Mouse (Mus musculus) fat pad, adult 2 months (tissue): ENCODE data around the gene Foxf2.

ENCODE experiments used
- DNase-seq: peaks from one replicate; pipeline ENCODE4 v3.0.0-alpha.2; 2011; ENCODE audit warnings: low read depth, low spot score; ENCODE audit errors: extremely low read depth

The Foxf2 gene

DNA sequence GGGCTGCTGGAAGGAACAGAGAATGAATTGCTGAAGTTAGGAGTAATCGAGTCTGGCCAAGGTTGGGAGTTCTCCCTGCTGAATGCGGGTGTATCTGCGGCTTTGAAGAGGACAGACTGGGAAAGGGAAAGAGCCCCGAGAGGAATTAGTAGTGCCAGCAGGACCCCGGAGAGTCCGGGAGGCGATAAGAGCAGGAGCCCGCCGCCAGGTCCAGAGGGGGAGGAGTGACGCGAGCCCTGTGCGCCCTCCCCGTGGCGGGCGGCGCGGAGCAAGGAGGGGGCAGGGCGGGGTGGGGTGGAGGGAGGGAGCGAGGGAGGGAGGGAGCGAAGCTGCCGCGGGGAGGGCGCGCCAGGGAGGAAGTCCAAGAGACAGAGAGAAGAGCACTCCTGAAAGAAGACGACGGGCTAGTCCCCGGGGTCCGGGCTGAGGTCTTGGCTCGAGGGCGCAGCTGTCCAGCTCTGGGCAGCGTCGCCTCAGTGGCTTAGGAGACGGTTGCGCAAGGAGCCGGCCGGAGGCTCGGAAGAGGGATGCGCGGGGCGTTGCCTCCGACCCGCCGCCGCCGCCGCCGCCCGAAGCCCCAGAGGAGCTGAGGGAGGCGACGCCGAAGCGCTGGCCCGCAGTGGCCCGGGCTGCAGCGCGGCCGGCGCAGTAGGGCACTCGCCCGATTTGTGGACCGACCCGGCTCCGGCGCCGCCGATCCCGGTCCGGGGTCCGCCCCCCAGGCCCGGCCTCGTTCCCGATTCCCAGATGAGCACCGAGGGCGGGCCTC, at the start of gene Foxf2:
Gene Foxf2 (plus strand): TSS at position 484 of the 769 bp plus-strand sequence.
- DNase-seq, result no peak

DNA sequence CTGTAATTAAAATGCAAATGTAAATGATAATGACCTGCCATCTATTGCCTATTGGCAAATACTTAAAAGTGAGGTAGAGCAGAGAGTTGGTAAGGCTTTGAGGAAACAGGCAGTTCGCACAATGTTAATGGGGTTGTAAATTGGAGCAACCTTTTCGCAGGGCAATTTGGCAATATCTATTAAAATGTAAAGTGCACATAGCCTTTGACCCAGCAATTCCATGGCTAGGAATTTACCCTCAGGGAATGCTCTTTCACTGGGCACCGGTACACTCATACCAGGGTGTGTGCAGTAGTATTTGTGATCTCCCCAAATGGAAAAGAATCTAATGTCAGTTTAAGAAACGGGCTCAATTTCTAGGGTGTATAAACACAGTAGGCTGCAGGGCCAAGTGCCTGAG, 48.9 kb upstream of the Foxf2 start:
- DNase-seq, result no peak

DNA sequence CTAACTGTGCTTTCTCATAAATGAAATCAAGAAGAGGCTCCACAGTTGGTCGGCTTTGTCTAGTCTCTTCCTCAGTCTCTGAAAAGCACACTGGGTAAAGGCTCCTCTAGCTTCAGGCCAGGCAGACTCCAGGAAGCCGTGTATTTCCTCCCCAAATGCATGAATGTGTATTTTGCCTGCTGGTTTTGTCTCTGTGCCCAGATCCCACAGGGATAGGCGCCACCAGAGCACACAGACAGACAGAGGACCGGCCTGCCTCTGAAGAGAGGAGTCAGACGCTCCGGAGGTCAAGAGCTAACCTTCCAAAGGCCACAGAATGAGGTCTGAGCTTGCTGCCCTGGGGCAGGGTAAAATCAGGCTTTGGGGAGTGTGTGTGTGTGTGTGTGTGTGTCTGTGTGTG, 48.0 kb upstream of the Foxf2 start:
- DNase-seq, result no peak

DNA sequence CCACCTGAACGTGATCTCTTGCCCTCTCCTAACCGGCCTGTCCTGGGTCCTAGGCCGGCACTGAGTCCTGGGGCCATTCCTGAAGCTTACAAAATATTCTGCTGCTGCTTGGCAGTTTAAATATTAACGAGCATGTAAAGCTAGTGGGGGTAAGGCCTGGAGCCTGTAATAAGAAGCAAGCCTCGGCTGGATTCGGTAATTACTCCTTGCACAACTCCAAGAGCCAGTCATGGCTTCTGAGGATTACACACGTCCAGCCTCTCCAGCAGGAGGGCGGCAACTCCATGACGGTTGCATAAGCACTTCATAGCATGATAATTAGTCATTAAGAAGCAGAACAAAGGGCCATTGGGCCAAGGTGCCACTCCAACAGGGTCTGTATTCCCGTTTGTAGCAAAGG, 47.2 kb upstream of the Foxf2 start:
- DNase-seq, result peak; percentile 95

DNA sequence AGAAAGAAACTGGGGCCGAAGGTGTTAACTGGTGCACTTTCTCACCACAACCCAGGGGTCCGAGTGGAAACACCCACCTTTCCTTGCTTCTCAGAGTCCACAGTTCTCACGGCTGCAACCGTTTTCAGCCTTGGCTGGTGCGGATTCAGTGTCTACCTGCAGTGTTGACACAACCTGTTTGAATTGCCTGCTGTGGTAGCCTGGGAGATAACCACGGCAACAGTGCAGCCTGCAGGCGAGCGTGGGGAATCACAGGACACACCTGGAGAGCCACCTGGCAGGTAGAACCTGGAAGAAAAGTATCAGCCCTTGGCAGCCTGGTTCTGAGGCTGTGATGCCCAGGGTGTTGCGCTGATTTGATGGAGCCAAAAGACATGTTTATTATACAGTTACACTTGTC, 45.8 kb upstream of the Foxf2 start:
- no peak for DNase-seq

DNA sequence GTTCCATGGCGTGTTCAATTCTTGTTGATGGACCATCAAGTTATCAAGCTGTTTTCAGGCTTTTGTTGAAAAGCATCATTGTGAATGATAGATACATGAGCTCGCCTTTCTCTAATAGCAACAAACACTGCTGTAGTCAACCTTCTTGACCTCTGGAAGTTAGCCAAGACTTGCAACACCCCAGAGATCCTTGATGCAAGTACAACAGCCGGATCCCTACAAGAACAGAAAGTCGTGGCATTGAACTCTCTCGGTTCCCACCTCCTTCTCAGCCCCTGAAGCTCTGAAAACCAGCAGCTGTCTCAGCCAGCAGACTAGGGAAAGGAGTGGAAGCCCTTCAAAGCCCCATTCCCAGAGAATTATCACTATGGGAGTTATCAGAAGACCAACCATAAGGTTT, 38.3 kb upstream of the Foxf2 start:
- no peak for DNase-seq

- no peak for DNase-seq
Measured at GRCm38 (mm10) chr13:31599576-31599975, 26.0 kb upstream of the Foxf2 start.

GRCm38 (mm10) chr13:31603964-31604363, 21.7 kb upstream of the Foxf2 start:
- no peak for DNase-seq

DNA sequence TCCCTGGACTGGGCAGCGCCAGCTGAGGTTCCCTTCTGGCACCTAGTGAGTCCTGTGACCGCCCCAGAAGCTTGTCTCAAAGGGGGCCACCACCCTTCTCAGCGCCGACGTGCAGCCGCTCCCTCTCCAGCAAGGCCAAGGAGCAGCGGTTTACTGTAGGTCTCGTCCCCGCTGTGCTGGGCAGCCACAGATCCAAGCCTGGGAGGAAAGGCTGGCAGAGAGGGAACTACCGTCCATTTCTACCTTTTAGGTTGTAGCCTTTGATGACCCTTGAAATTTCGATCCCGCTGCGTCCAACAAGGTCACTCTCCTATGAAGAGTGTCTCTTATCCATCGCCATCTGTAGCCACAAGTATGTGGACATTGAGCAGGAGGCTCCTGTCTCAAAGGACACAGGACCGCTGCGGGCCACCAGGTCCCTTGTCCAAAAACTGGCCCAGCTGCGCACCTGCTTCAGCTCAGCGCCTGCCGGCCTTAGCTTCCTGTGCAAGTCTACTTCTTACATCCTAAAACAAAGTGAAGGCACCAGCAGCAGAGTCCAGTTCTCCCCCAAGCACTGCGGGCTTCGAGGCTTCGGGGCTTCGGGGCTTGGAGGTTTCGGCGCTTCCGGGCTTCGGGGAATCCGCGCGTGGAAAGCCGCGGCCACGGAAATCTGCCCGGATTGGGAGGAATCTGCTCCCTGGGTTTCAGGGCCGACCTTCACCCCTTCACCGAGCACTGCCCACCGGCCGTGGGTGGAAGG, 10.7 kb upstream of the Foxf2 start:
- DNase-seq, result no peak

DNA sequence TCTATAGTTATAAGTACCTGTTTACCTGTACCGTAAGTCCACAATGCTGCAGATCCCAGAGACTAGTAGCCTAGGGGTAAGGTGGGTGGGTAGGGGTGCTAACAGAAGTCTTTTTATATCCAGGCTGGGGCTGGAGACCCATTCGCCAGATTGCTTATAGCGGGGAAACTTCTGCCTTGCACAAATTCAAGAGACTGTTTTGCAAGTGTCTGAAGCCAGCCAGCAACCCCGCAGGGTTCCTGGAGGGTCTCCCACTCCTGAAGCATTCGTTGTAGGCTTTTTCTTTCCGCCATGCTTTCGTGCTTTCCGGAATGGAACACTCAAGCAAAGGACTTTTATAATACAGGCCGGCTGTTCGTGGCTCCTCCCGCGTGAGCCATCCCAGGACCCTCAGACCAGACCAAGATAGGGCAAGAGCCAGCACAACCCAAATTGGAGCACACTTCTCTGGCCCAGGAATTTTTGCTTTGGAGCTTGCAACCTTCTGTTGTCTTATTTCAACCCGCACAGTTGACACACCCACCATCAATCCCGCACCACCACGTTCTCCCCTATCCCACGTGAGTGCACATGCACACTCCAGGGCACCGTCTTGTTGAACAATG, 10.0 kb upstream of the Foxf2 start:
- no peak for DNase-seq

DNA sequence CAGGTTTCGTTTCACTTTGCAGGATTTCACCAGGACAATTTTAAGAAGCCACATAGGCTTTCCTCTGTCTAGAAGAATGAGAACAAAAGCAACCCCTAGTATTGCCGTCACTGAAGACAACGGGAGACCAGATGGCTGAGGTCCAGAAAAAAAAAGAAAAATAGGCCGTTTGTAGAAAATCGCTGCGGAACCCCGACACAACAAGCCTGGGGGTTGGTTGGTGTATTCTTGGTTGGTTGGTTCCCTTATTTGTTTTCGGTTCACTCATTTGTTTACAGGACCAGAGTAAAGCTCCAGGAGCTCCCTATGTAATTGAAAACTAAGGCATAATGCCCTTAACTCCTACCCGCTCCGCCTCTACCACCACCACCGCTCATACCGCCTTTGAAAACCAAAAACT, 7.6 kb upstream of the Foxf2 start:
- no peak for DNase-seq

- no peak for DNase-seq
Measured at GRCm38 (mm10) chr13:31618416-31618815, 7.2 kb upstream of the Foxf2 start.

DNA sequence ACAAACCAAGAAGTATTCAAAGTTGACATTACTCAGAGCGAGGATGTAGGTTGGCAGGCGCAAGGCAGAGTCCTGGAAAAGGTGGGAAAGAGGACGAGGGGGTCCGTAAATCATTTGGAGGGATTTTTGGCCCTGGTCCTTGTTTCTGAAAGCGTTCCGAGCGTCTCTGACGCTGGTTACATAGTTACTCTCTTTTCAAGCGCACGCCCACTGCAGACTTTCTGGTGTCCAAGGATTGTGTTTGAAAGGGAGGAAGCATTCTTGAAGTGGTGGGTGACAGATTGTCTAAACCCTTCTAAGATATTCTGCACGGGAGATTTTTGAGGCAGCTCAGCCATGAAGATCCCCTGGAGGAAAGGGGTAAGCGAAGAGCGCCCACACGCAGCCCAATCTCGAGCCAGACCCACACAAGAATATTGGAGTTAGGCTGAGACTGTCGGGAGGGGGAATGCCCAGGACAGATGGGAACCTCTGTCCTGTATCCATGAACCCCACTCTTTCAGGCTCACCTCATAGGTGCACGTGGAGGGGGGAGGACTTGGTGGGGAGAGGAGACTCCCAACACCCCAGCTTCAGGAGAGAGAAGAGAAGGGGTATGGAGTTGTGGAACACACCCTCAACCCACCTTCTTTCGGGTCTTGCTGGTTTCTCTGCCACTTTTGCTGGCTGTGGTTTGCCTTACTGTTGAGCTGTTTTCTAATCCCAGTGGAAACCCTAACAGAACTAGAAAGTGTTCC, 6.5 kb upstream of the Foxf2 start:
- DNase-seq, result no peak

DNA sequence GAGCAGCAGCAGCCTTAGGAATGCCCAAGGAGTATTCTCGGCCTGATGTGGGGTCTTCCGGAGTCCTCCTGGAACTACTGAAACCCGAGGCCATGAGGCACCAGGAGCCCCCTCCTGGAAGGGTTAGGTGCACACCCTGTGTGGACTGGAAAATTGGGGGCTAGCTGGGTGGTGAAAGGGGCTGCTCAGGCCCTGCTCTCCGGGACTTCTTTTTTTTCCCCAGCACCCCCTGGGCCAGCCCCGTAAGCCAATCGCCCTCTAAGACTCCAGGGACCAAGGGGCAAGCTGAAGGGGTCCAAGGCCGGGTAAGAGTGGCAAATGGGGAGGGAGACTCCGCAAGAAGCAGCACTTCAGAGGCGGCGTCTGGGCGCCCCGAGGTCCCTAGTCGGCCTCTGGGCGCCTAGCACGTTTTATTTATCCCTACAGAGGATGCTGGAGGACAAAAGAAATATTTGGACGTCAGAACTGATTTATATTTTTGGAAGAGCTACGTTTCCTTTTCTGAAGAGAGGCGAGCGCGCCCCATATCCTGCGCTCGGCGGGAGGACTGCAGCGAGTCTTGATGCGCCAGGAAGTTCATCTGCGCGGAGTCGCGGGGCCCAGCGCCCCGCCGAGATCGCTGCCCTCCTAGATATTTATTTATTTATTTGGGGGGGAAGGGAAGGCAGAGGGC, 5.7 kb upstream of the Foxf2 start:
- DNase-seq, result no peak

- no peak for DNase-seq
Measured at GRCm38 (mm10) chr13:31620499-31620847, 5.1 kb upstream of the Foxf2 start.

DNA sequence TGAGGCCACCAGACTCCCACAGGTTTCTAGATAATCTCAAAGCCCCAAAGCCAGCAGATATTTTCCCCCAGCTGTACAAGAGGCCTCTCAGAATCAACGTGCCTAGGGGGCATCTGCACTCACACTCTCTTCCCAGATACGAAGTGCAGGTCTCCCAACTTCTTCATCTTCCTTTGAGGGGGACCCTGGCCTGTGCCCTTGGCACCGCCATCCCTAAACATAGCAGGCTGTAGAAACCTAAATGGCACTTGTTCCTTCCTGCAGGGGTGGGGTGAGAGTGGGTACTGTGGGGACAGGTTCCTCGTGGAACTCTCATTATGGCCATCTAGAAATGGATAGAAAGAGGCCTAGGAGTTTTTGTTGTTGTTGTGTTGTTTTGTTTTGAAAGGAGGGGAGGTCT, 4.7 kb upstream of the Foxf2 start:
- DNase-seq, result no peak

DNA sequence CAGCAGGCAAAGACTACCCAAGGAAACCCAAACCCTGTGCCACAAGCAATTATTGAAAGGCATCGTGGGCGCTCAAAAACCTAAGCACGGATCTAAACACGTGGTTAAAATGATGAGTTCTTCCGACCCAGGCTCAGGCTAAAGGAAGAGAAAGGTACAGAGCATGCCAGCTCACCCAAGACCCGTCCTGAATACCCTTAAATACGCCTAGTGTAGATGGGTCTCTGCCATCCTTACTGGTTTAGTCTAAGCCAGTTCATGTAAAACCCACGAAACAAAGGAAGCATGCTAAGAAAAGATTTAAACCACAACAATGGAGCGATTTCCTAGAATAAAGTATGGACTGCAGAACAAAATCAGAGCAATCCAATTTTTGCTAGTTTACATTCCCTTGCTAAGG, 3.9 kb upstream of the Foxf2 start:
- DNase-seq, result no peak

GRCm38 (mm10) chr13:31622371-31622770, 3.2 kb upstream of the Foxf2 start:
- no peak for DNase-seq

GRCm38 (mm10) chr13:31623291-31623690, 2.3 kb upstream of the Foxf2 start:
- DNase-seq, result no peak

GRCm38 (mm10) chr13:31623906-31624860, 1.4 kb upstream of the Foxf2 start:
- no peak for DNase-seq
